Mouse (Mus musculus) left cerebral cortex, adult 2 months (tissue): ENCODE measurements around the gene Fam13c. TPM values are rescaled to one million over a fixed set of nuclear protein-coding genes. Genes with fewer than 3 reads are reported as not detected.
"Not testable (repeated sequence)": the region's sequence is repeated elsewhere in the genome, so short reads cannot be mapped to it uniquely, and the experiment has no call there.

Experiments
- DNase-seq, 2 experiments: peaks; one replicate each; pipeline ENCODE4 v3.0.0; 2021 to 2022; ENCODE audit warnings: low spot score in 2 of 2, mixed read lengths in 1 of 2; ENCODE audit errors: extremely low spot score in 1 of 2
- H3K27ac ChIP-seq: fragments of 200-600 bp; 2 replicates; pipeline ENCODE4 v1.8.1; 2022
- H3K4me3 ChIP-seq: fragments of 200-600 bp; 2 replicates; pipeline ENCODE4 v1.8.1; 2022
- CTCF ChIP-seq: fragments of 200-600 bp; IDR thresholded peaks from 2 replicates; pipeline ENCODE4 v1.8.1; 2022; ENCODE audit warnings: antibody characterized with exemption, mild to moderate bottlenecking, moderate library complexity
- intact Hi-C: fragments of 180-260 bp; cut with DNase I; formaldehyde crosslinking; loops from one replicate; pipeline ENCODE4 v1.15.1; 2025
- total RNA-seq, 2 experiments: library from RNA; stranded (reverse); gene quantifications; 2 replicates each; pipeline ENCODE4 v1.2.3; 2021

The Fam13c gene
- total RNA-seq, 2 experiments from 2014 or later: 56.5 to 69.2 TPM

DNA sequence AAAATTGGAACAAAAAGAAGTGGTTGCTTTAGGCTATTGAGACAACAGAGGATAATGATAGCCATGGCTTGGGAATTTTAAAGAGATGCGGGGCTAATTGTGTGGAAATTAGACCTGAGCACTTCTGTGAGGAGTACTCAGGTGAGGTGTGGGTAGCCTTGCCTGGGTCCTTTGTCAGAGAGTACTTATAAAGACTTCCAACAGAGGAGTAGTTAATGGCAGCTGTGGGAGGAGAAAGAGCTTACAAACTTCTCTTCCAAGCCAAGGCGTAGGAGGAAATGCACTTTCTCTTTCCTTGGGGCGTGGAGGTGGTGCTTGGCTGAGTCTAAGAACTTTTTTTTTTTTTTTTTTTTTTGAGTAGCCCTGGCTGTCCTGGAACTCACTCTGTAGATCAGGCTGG lies 6.9 kb upstream of the Fam13c start:
- Histone ChIP-seq H3K27ac (no peak overlapping the region), H3K4me3 (no peak overlapping the region)
- no peak for TF ChIP-seq CTCF
- no peak for DNase-seq
- intact Hi-C loops: no loop called here

DNA sequence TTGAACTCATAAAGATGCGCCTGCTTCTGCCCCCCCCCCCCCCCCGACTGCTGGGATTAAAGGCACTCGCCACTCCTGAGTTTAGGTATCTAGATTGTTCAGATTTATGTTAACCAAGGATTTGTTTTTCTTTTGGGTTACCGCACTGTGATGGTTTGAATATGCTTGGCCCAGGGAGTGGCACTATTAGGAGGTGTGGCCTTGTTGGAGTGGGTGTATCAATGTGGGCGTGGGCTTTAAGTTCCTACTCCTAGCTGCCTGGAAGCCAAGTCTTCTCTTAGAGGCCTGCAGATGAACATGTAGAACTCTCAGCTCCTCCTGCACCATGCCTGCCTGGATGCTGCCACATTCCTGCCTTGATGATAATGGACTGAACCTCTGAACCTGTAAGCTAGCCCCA lies 6.5 kb upstream of the Fam13c start:
- DNase-seq, H3K27ac ChIP-seq, intact Hi-C loops, H3K4me3 ChIP-seq: not testable (repeated sequence)

DNA sequence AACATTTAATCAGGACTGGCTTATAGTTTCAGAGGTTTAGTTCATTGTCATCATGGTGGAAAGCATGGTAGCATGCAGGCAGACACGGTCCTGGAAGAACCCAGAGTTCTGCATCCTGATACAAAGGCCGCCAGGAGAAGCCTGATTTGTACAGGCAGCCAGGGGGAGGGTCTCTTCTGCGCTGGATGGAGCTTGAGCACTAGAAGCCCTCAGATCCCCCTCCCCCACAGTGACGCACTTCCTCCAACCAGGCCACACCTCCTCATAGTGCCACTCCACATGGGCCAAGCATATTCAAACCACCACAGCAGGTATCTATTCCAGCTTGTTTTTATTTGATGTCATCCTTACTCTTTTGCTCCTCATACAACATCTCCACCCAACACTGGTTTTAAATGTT lies 3.6 kb upstream of the Fam13c start:
- intact Hi-C loops: no loop called here
- Histone ChIP-seq H3K27ac (no peak overlapping the region), H3K4me3 (no peak overlapping the region)
- DNase-seq: no peak
- no peak for TF ChIP-seq CTCF

DNA sequence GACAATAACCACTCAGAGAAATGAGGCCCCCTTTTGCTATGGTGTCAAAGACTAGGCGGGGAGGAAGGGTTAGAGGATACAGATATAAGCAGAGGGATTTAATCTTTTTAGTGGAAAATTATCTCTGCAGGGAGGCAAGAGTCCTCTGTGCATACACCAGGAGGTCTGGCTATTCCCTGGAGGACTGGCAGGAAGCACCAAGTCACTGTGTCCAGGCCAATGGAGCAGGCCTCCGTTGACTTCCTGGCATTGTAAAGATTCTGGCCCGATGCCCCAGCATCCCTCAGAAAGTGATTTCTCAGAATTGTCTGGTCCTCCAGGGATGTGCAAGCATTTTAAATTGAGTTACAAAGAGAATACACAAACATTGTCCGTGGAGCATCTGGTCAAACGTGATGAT lies 3.0 kb upstream of the Fam13c start:
- Histone ChIP-seq H3K4me3 (no peak overlapping the region), H3K27ac (no peak overlapping the region)
- no peak for TF ChIP-seq CTCF
- DNase-seq: no peak
- intact Hi-C loops: no loop called here

DNA sequence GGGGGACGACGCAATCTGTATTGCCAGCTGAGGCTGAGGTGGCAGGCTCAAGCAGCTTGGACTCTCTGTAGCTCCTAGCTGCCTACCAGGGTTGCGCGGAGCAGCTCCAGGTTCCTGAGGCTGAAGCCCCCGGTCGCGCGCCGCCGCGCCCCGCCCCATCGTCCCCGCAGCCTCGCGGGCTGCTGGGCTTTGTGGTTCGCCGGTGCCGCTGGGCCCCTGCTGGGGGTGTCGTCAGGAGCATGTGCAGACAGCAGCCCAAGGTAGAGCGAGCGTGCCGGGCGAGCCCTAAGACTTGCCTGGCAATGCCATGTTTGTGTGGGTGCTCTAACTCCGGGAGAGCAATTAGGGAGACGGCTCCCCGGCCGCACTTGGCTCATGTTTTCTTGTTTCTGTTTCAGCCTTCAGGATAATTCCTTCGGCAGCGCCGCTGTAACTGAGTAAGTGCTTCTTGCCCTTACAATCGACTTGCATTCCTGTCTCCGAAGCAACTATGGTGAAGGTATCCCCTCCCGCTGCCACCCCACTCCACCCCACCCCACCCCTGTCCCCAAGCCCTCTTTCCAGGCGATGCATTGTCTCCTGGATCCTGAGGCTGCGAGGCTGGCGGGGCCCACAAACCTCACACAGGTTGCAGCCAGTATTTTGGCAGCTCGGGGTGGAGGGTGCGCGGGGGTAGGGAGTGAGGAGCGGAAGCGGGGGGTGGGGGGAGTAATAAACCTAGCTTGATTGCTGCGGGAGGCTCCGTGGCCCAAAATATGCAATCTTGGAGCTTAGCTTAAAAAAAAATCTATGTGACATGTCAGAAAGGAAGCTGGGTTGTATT lies 569 bp downstream of the Fam13c start:
- TF ChIP-seq CTCF: no peak; the same call in 1 of the 2 replicates
- DNase-seq: peak; percentile 71 to 76
- H3K4me3 ChIP-seq: peak overlapping the region; percentile 76
- intact Hi-C loops: loop anchor here (1.0 to 5.0 kb wide), 2 partner anchors 41 to 69 kb away; no protein-coding TSS in a partner anchor
- H3K27ac ChIP-seq: peak overlapping the region; percentile 95

DNA sequence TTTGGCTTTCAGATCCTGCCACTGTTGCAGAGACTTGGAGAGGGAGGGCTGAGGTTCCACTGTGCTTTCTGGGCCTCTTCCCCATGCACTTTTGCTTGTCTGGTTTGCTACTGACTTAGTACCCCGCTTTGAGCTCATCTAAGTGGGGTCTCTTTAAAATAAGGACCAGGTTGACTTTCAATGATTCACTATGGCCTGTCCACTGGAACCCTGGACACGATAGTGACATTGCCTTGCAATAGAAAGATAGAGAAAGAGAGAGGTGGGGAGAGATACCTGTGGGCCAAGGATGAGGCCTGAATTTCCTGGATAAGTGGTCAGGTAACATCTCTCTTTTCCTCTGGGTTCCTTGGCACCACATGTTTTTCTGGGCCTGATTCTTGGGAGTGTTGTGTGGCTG lies 1.9 kb downstream of the Fam13c start:
- intact Hi-C loops: loop anchor here (5.0 kb wide), 1 partner anchor 40 kb away; no protein-coding TSS in a partner anchor
- TF ChIP-seq CTCF: no peak
- H3K4me3 ChIP-seq: peak overlapping the region; percentile 76
- peak overlapping the region; percentile 70 for H3K27ac ChIP-seq
- DNase-seq: no peak

DNA sequence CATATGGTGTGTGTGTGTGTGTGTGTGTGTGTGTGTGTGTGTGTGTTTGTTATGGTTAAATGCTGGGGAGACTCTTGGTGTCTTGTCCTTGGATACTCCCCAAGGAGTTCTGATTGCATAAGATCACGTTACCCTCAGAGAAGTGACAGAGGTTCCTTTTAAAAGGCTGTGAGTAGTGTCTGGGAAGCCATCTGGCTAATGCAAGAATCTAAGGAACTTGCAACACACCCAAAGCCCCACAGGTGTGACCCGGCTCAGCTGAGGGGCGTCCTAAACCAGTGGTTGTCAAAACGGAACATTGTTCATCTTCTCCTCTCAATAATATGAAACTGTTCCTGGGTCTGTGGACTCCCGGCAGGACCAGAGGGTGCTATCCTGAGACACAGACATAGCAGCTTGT lies 2.3 kb downstream of the Fam13c start:
- Histone ChIP-seq H3K4me3 (peak overlapping the region; percentile 18), H3K27ac (peak overlapping the region; percentile 48)
- no peak for DNase-seq
- intact Hi-C loops: loop anchor here (5.0 kb wide), 1 partner anchor 40 kb away; no protein-coding TSS in a partner anchor
- no peak for TF ChIP-seq CTCF

DNA sequence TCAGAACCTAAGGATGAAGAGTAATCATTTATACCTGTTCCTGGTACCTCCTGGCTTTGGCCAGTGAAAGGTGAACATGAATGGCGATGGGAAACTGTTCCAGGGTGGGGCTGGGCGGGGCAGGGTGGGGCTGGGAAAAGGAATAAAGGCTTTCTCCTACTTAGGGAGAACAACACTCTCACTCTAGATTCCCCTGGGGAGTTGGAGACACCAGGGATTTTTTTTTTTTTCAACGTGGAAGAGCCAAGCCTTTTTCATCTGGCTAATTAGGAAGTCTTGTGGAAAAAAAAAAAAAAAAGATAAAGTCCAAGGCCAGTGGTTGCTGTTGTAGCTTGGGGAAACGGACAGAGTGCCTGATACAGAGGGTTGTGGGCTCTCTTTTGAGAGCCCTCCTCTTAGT lies 7.5 kb downstream of the Fam13c start:
- intact Hi-C loops: no loop called here
- no peak overlapping the region for H3K27ac ChIP-seq
- H3K4me3 ChIP-seq: no peak overlapping the region
- no peak for DNase-seq
- TF ChIP-seq CTCF: no peak

DNA sequence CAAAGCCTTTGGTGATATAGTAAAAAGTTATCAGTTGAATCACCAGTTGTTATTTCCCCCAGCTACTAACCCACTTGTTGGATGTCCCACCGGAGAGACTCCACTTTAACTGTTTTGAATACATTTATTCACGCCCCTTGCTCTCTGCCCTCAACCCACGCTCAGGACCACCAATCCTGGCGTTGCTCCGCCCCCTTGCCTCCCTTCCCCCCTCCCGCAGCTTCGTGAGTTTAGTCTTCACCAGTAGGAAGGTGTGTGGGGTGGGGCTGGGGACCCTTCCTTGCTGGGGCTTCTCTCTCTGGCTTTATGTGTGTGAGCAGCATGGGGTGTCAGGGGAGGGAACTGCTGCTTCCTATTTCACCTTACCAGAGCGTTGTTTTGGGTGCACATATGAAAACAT lies 8.9 kb downstream of the Fam13c start:
- intact Hi-C loops: no loop called here
- no peak overlapping the region for H3K27ac ChIP-seq
- no peak for TF ChIP-seq CTCF
- no peak overlapping the region for H3K4me3 ChIP-seq
- DNase-seq: no peak

DNA sequence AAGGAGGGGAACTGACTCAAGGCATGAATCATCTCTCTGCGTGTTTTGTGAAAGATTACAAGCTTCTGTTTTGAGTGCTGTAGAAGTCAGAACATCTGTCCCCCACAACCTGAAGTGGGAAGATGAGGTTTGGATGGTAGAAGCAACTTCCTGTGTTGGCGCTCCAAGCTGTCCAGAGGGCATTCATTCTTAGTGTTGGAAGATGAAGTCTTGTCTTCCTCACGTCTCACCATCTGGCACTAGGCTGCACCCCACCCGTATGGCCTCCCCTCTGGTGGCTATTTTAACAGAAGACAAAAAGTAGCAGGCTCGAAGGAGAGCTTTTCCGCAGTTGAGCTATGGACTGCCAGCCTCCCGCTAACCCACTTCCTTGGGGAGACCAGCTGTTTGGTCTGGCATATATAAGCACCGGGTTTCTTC lies 15.6 kb downstream of the Fam13c start:
- H3K27ac ChIP-seq: peak overlapping the region; percentile 63; the same call in 1 of the 2 replicates
- TF ChIP-seq CTCF: no peak
- DNase-seq: peak; percentile 44 to 55
- no peak overlapping the region for H3K4me3 ChIP-seq
- intact Hi-C loops: loop anchor here (1.0 to 2.0 kb wide), 3 partner anchors 59 to 84 kb away; no protein-coding TSS in a partner anchor

DNA sequence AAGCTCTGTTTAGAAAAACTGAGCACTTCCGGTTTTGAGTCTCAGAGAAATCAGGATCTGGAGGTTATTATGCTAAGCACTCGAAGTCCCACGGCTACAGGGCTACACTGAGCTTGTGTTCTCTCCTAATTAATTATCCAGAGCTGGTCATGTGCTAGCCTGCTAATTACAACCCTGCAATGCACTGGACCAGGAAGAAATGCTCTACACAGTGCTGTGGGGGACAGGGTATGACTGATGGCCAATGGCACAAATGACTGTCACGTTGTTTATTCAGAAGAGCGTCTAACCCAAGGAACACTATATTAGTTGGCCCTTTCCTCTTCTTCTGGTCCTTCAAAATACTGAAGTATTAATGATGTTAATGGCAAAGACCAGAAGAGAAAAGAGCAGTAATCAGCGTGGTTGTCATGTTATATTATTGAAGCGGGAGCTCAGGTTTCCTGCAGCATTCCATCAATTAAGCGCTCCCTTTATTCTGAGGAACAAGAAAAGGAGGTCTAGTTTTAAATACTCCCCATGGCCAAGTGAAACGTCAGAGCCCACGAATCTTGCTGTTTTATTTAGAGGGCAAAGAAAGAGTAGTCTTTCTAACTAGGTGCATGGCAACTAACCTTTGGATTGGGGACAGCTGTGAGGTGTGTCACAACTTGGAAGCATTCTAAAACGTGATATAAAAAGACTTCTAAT lies 18.4 kb downstream of the Fam13c start:
- intact Hi-C loops: no loop called here
- DNase-seq: no peak
- H3K4me3 ChIP-seq: no peak overlapping the region
- no peak for TF ChIP-seq CTCF
- peak overlapping the region; percentile 47; the same call in 1 of the 2 replicates for H3K27ac ChIP-seq

DNA sequence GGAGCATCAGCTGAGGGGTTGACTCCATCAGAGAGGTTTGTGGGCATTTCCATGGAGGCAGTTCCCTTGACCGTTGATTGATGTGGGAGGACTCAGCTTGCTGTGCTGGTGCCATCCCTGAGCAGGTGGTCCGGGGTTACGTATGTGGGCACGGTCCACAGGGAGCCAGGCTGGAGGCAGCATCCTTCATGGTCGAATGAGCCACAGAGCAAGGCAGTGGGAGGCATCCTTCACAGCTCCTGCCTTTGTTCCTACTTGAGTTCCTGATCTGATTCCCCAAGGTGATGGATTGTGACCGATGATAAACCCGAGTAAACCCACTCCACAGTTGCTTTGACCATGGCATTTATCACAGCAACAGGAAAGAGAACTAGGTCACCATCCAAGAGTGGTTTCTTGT lies 25.4 kb downstream of the Fam13c start:
- Histone ChIP-seq H3K27ac (no peak overlapping the region), H3K4me3 (no peak overlapping the region)
- no peak for TF ChIP-seq CTCF
- intact Hi-C loops: no loop called here
- no peak for DNase-seq
